ENCODE assay signal across 8 mouse cellular contexts in genomic region chr4:139191605-139192498, GRCm38 (mm10). TPM values are rescaled to one million over a fixed set of nuclear protein-coding genes. Genes with fewer than 3 reads are reported as not detected.
DNase-seq lines count a peak whose midpoint lies in the region; ATAC-seq and TF ChIP-seq lines count a peak whose summit lies in the region.

No protein-coding gene starts in this region.

- no peak for TF ChIP-seq CTCF in bone marrow macrophage, adult 2 months (IDR thresholded peaks at IDR 0.05; ENCODE audit: low read depth, low read length)

- peaks cover 41% of the 10 kb centered on the region for H3K4me1 ChIP-seq in kidney, embryonic 16.5 days (ENCODE audit: insufficient read depth, low read length)
- H3K4me1 ChIP-seq in bone marrow macrophage, adult 2 months (ENCODE audit: control insufficient read depth, insufficient read depth, low read length): peaks cover 60% of the 10 kb centered on the region
- H3K4me1 ChIP-seq in intestine, embryonic 14.5 days (replicated peaks; ENCODE audit: control insufficient read depth, insufficient read depth, low read length): peaks cover 41% of the 10 kb centered on the region

- H3K4me3 ChIP-seq in kidney, embryonic 16.5 days (ENCODE audit: low read length): peak overlapping the region; percentile 93
- peak overlapping the region; percentile 72 for H3K4me3 ChIP-seq in bone marrow macrophage, adult 2 months (ENCODE audit: insufficient read depth, low read length)
- peak overlapping the region; percentile 99 for H3K4me3 ChIP-seq in intestine, embryonic 14.5 days (ENCODE audit: low read depth, low read length)

- H3K4me2 ChIP-seq in kidney, embryonic 16.5 days (replicated peaks; ENCODE audit: low read depth, low read length): peak overlapping the region; percentile 61
- peak overlapping the region; percentile 72 for H3K4me2 ChIP-seq in intestine, embryonic 14.5 days (ENCODE audit: low read length)

- H3K27ac ChIP-seq in kidney, embryonic 16.5 days (ENCODE audit: low read length): peak overlapping the region; percentile 96
- peak overlapping the region; percentile 90 for H3K27ac ChIP-seq in bone marrow macrophage, adult 2 months (ENCODE audit: insufficient read depth, low read depth, low read length)
- peak overlapping the region; percentile 81 for H3K27ac ChIP-seq in intestine, embryonic 14.5 days (ENCODE audit: low read depth)

- no peak for DNase-seq in kidney, adult 11 months
- DNase-seq in intestine, embryonic 14.5 days (ENCODE audit: low spot score): no peak
- DNase-seq in testis, postnatal 14 days (ENCODE audit: low spot score): no peak

- H3K27me3 ChIP-seq in kidney, embryonic 16.5 days (ENCODE audit: insufficient read depth, low read length): no peaks in the 10 kb centered on the region
- H3K27me3 ChIP-seq in intestine, embryonic 14.5 days (replicated peaks; ENCODE audit: control insufficient read depth, insufficient read depth, low read length): no peaks in the 10 kb centered on the region

- H3K9me3 ChIP-seq in kidney, embryonic 16.5 days (ENCODE audit: low read length): no peaks in the 10 kb centered on the region
- no peaks in the 10 kb centered on the region for H3K9me3 ChIP-seq in intestine, embryonic 14.5 days (ENCODE audit: control insufficient read depth, low read length)

- 12% methylated on average over 19 of the region's 19 CpGs for WGBS in kidney, embryonic 16.5 days
- WGBS in intestine, embryonic 14.5 days: 14% methylated on average over 19 of the region's 19 CpGs

- ATAC-seq in kidney, embryonic 16.5 days (ENCODE audit: low FRiP score, low TSS enrichment): no peak
- peak; percentile 88 for ATAC-seq in intestine, embryonic 14.5 days (replicated peaks; ENCODE audit: low FRiP score, low TSS enrichment, low read depth)
- ATAC-seq in monocyte, adult 5-6 weeks (replicated peaks; ENCODE audit: insufficient number of reproducible peaks, low FRiP score, low TSS enrichment, poor library complexity, severe bottlenecking): 0 out of 2 replicates have a peak, but pooled peaks have one; percentile 5
- ATAC-seq in cerebellum, adult (ENCODE audit: insufficient number of reproducible peaks, low FRiP score, low TSS enrichment): no peak; the same call in 1 of the 2 replicates
- no peak; the same call in 1 of the 2 replicates for ATAC-seq in erythroid progenitor cell, adult 5-6 weeks (replicated peaks; ENCODE audit: low FRiP score, poor library complexity, severe bottlenecking)

- peak overlapping the region; percentile 78 for H3K9ac ChIP-seq in kidney, embryonic 16.5 days (replicated peaks; ENCODE audit: low read length)
- H3K9ac ChIP-seq in intestine, embryonic 14.5 days (ENCODE audit: low read length): peak overlapping the region; percentile 49

- H3K36me3 ChIP-seq in kidney, embryonic 16.5 days (ENCODE audit: insufficient read depth, low read length): no peaks in the 10 kb centered on the region
- H3K36me3 ChIP-seq in intestine, embryonic 14.5 days (ENCODE audit: control insufficient read depth, insufficient read depth, low read length): peaks cover 13% of the 10 kb centered on the region; the same call in 1 of the 2 replicates

- TF ChIP-seq POLR2A in bone marrow macrophage, adult 2 months (IDR thresholded peaks at IDR 0.05; ENCODE audit: borderline replicate concordance, low read depth, low read length): no peak

RNA-seq across cellular contexts. Expression of gene Capzb, which starts 0.8 kb away (rescaled TPM):
- 405 and 415 TPM in 2 replicates for polyA plus RNA-seq in kidney, embryonic 16.5 days (2015; fragmentation: Nextera tagmentation; extraction: Ambion mirVana)
- polyA plus RNA-seq in bone marrow macrophage, adult 2 months (2012; ENCODE audit: insufficient read depth, insufficient read length, missing spikeins): 483 and 496 TPM in 2 replicates
- polyA plus RNA-seq in intestine, embryonic 14.5 days (2014; fragmentation: Nextera tagmentation; extraction: Ambion mirVana): 313 and 325 TPM in 2 replicates
- 302 to 348 TPM (median 323 TPM) in 3 replicates for total RNA-seq in monocyte, adult 5-6 weeks (2017)
- 94.3 and 141 TPM in 2 replicates for total RNA-seq in erythroid progenitor cell, adult 5-6 weeks (2015; ENCODE audit: low replicate concordance)
- 29.4 and 35.6 TPM in 2 replicates for total RNA-seq in erythroid progenitor cell, adult 5-6 weeks (2017; ENCODE audit: low replicate concordance)

Comparison
In these comparisons a context has a peak if more than half of its experiments do, and no peak if none do; other contexts are left out.
1. ATAC-seq: peak in intestine, embryonic 14.5 days (single experiment) and monocyte, adult 5-6 weeks (single experiment); none in kidney, embryonic 16.5 days (single experiment), cerebellum, adult (single experiment) and erythroid progenitor cell, adult 5-6 weeks (single experiment).
2. Peak in every context shown above with its lines, with median percentiles within 50 percentile points of each other: H3K27ac ChIP-seq and H3K4me3 ChIP-seq.